Mouse (Mus musculus) bone marrow, adult 2 months (tissue): ENCODE results near the gene Tuba1b.

Source experiments
- CTCF ChIP-seq: fragments of 200-500 bp; IDR thresholded peaks from 2 replicates; pipeline ENCODE4 v1.5.1; 2011; ENCODE audit warnings: low read length, control low read depth; ENCODE audit not compliant: control insufficient read depth, insufficient read depth
- POLR2A ChIP-seq: fragments of 200-500 bp; IDR thresholded peaks from 2 replicates; pipeline ENCODE4 v1.6.1; 2011; ENCODE audit warnings: low read depth, mild to moderate bottlenecking, control low read depth, low read length, borderline replicate concordance; ENCODE audit not compliant: control insufficient read depth

- TF ChIP-seq POLR2A (no peak), CTCF (no peak)
Measured at GRCm38 (mm10) chr15:98952063-98952455, 17.7 kb upstream of the Tuba1b start.
